Mouse (Mus musculus): Measurements from ENCODE around the gene Htr3a. TPM values are rescaled to one million over a fixed set of nuclear protein-coding genes. Genes with fewer than 3 reads are reported as not detected.
A peak's percentile ranks its signal among the peaks of the same experiment; 100 is the strongest.

Htr3a gene
- polyA plus RNA-seq, 1 experiment from 2014 or later = 1.5 TPM

GRCm38 (mm10) chr9:48889093-48889492, 21.8 kb downstream of the Htr3a start:
- ATAC-seq (ENCODE audit: insufficient read depth, low FRiP score, low read depth) = no peak
- Histone ChIP-seq H3K4me3 (replicated peaks) (no peak overlapping the region), H3K9me3 (no peaks in the 10 kb centered on the region), H3K27me3 (replicated peaks) (no peaks in the 10 kb centered on the region), H3K36me3 (no peaks in the 10 kb centered on the region), H3K4me2 (no peak overlapping the region), H3K9ac (no peak overlapping the region), H3K4me1 (no peaks in the 10 kb centered on the region), H3K27ac (no peak overlapping the region)
- WGBS = 74% methylated on average over 7 of the region's 7 CpGs

DNA sequence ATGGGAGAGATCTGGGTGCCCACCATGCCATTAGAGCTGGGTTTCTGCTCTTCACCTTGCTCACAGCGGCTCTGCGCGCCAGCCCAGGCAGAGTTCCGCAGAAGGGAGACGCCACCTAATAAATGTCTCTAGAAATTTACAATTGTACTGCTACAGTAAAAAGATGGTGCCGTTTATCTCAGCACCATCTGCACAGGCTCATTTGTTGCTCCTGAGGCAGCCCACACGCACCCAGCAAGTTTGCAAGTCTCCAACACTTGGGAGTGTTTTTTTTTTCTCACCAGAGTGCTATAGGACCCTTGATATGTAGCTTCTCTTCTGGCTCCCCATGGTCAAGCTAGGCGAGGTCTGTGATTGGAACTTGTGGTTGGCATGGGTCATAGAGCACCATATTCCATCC, 38.0 kb downstream of the Htr3a start:
- Histone ChIP-seq H3K4me1 (no peaks in the 10 kb centered on the region), H3K4me3 (replicated peaks) (no peak overlapping the region), H3K36me3 (no peaks in the 10 kb centered on the region), H3K27ac (no peak overlapping the region), H3K9me3 (no peaks in the 10 kb centered on the region), H3K27me3 (replicated peaks) (no peaks in the 10 kb centered on the region), H3K4me2 (no peak overlapping the region), H3K9ac (no peak overlapping the region)
- 74% methylated on average over 8 of the region's 8 CpGs for WGBS
- ATAC-seq (ENCODE audit: insufficient read depth, low FRiP score, low read depth) = no peak

DNA sequence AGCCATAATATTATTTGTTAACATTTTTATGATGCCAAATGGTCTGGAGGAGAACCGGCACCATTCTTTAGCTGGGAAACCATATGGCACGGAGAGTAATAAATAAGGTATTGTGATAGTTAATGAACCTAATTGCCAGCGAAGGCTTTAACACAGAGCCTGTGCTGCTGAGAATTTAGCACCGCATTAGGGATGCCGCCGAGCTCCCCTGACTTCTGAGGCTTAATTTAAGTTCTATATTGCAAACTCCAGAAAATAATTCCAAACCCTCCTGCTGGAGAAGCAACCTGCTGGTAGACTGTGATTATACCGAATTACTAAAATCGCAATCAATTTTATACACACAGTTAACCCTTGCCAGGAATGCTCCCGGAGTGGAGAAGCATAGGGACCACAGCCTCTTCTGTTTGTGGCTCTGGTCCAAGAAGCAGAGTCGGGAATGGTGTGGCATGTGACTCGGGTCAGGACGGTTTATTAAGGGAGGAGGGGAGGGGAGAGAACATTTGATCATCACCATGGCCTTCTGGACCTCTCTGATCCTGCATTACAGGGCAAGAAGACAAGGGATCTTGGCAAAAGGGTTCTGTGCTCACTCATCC, 44.3 kb downstream of the Htr3a start:
- H3K4me2 ChIP-seq = no peak overlapping the region
- no peaks in the 10 kb centered on the region for H3K9me3 ChIP-seq
- H3K27ac ChIP-seq = no peak overlapping the region
- H3K27me3 ChIP-seq (replicated peaks) = no peaks in the 10 kb centered on the region
- no peak for ATAC-seq (ENCODE audit: insufficient read depth, low FRiP score, low read depth)
- WGBS = 66% methylated on average over 12 of the region's 12 CpGs
- H3K4me1 ChIP-seq = 0 out of 2 replicates have a peak, but pooled peaks cover 2% of the 10 kb centered on the region
- H3K9ac ChIP-seq = no peak overlapping the region
- H3K36me3 ChIP-seq = no peaks in the 10 kb centered on the region
- H3K4me3 ChIP-seq (replicated peaks) = no peak overlapping the region

DNA sequence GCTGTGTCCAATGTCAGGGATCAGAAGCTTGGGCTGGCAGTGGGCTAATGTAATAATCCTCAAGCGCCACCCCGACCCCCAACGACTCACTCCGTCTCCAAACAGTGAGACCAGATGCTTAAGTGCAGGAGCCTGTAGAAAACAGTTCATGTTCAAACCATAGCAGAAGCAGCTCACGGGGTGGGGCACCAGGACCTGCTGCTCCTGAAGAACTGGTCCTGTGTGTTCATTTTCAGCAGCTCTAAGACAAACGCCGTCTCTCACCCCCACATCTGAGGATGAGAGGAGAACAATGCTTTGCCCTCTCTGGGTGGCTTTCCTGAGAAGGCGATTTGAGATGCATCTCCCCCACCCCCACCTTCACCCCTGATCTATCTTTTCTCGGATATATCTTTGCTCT, 45.7 kb downstream of the Htr3a start:
- no peak overlapping the region for H3K4me3 ChIP-seq (replicated peaks)
- no peaks in the 10 kb centered on the region for H3K36me3 ChIP-seq
- no peak overlapping the region for H3K4me2 ChIP-seq
- no peak overlapping the region for H3K9ac ChIP-seq
- no peaks in the 10 kb centered on the region for H3K9me3 ChIP-seq
- no peaks in the 10 kb centered on the region for H3K27me3 ChIP-seq (replicated peaks)
- H3K27ac ChIP-seq = peak overlapping the region; percentile 59
- 38% methylated on average over 9 of the region's 9 CpGs for WGBS
- H3K4me1 ChIP-seq = 0 out of 2 replicates have a peak, but pooled peaks cover 2% of the 10 kb centered on the region
- peak; percentile 47; the same call in 1 of the 2 replicates for ATAC-seq (ENCODE audit: insufficient read depth, low FRiP score, low read depth)

DNA sequence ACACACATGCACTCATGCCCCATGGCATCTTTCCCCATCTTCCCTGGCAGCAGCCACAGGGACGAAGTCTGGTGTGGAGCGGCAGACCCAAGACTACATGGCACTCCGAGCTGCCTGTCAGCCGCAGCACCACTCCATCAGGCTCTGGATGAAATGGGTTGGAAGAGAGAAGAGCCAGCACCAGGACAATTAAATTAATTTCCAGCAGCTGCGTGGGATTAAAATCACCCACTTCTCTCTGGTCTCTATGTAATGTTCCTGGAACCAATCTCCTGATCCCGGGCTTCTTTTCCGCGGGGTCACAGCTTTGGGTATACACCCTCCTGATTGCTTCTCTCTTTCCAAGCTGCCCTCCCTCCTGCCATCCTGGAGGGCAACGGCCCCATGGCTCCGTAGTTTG, 49.4 kb downstream of the Htr3a start:
- ATAC-seq (ENCODE audit: insufficient read depth, low FRiP score, low read depth) = no peak
- H3K4me1 ChIP-seq = no peaks in the 10 kb centered on the region
- no peaks in the 10 kb centered on the region for H3K27me3 ChIP-seq (replicated peaks)
- H3K4me3 ChIP-seq (replicated peaks) = no peak overlapping the region
- no peak overlapping the region for H3K27ac ChIP-seq
- no peaks in the 10 kb centered on the region for H3K9me3 ChIP-seq
- no peak overlapping the region for H3K9ac ChIP-seq
- H3K4me2 ChIP-seq = no peak overlapping the region
- no peaks in the 10 kb centered on the region for H3K36me3 ChIP-seq
- WGBS = 82% methylated on average over 10 of the region's 10 CpGs

- 3% methylated on average over 6 of the region's 6 CpGs for WGBS
- ATAC-seq (ENCODE audit: insufficient read depth, low FRiP score, low read depth) = peak; percentile 66; the same call in 1 of the 2 replicates
These were observed 50.4 kb downstream of the Htr3a start for GRCm38 (mm10) chr9:48860526-48860845.

GRCm38 (mm10) chr9:48859828-48860525, 50.9 kb downstream of the Htr3a start:
- no peak for ATAC-seq (ENCODE audit: insufficient read depth, low FRiP score, low read depth)

More at GRCm38 (mm10) chr9:48860526-48860845, 50.4 kb downstream of the Htr3a start:
- H3K4me2 ChIP-seq = no peak overlapping the region
- no peaks in the 10 kb centered on the region for H3K36me3 ChIP-seq
- H3K4me3 ChIP-seq (replicated peaks) = no peak overlapping the region
- no peak overlapping the region for H3K27ac ChIP-seq
- no peak overlapping the region for H3K9ac ChIP-seq
- H3K4me1 ChIP-seq = no peaks in the 10 kb centered on the region
- no peaks in the 10 kb centered on the region for H3K27me3 ChIP-seq (replicated peaks)
- H3K9me3 ChIP-seq = no peaks in the 10 kb centered on the region

GRCm38 (mm10) chr9:48857944-48858343, 53.0 kb downstream of the Htr3a start:
- no peak overlapping the region for H3K4me2 ChIP-seq
- H3K36me3 ChIP-seq = no peaks in the 10 kb centered on the region
- ATAC-seq (ENCODE audit: insufficient read depth, low FRiP score, low read depth) = no peak
- no peaks in the 10 kb centered on the region for H3K27me3 ChIP-seq (replicated peaks)
- no peak overlapping the region for H3K27ac ChIP-seq
- no peaks in the 10 kb centered on the region for H3K4me1 ChIP-seq
- 74% methylated on average over 7 of the region's 7 CpGs for WGBS
- no peak overlapping the region for H3K4me3 ChIP-seq (replicated peaks)
- no peaks in the 10 kb centered on the region for H3K9me3 ChIP-seq
- H3K9ac ChIP-seq = no peak overlapping the region

More at GRCm38 (mm10) chr9:48859828-48860525, 50.9 kb downstream of the Htr3a start:
- Histone ChIP-seq H3K27me3 (replicated peaks) (no peaks in the 10 kb centered on the region), H3K4me1 (no peaks in the 10 kb centered on the region), H3K9ac (no peak overlapping the region), H3K27ac (no peak overlapping the region), H3K36me3 (no peaks in the 10 kb centered on the region), H3K4me2 (no peak overlapping the region), H3K4me3 (replicated peaks) (no peak overlapping the region), H3K9me3 (no peaks in the 10 kb centered on the region)
- 33% methylated on average over 10 of the region's 10 CpGs for WGBS

DNA sequence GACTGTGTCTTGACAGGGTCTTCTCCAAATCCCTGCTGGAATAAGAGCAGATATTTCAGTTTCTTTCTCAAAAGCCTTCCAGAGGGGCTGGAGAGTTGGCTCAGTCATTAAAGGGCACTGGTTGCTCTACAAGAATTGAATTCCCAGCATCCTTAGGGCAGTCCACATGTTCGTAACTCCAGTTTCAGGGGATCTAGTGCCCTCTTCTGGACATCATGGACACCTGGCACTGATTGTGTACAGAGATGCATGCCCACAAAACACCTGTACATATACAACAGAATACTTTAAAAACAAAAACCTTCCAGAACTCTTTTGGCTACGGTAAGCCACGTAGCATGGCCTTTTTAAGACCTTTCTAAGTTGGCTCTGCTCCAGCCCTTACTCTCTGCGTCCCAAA, 54.7 kb downstream of the Htr3a start:
- Histone ChIP-seq H3K27me3 (replicated peaks) (no peaks in the 10 kb centered on the region), H3K36me3 (no peaks in the 10 kb centered on the region), H3K9me3 (no peaks in the 10 kb centered on the region), H3K27ac (no peak overlapping the region), H3K4me3 (replicated peaks) (no peak overlapping the region), H3K9ac (no peak overlapping the region), H3K4me2 (no peak overlapping the region), H3K4me1 (no peaks in the 10 kb centered on the region)
- ATAC-seq (ENCODE audit: insufficient read depth, low FRiP score, low read depth) = no peak
- WGBS = 81% methylated on average over 4 of the region's 4 CpGs

DNA sequence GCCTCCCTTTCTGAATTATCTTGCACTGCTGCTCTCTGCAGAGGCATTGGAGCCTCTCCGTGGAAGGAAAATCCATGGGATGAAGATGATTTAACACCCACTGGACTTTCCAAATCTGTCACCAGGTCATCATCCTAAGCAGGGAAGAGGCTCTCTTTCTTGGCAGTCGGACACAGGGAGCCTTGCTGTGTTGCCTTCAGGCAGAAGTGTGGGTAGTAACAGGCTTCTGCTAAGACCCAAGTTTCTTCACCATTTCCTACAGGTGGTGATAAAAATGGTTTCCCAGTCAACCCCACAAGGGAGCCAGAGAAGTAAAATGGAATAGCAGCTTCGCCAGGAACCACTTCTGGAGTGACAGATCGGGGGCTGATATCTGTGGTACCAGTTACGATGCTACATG, 61.4 kb downstream of the Htr3a start:
- no peak overlapping the region for H3K4me2 ChIP-seq
- no peaks in the 10 kb centered on the region for H3K36me3 ChIP-seq
- no peak for ATAC-seq (ENCODE audit: insufficient read depth, low FRiP score, low read depth)
- H3K9me3 ChIP-seq = no peaks in the 10 kb centered on the region
- H3K27ac ChIP-seq = no peak overlapping the region
- H3K4me3 ChIP-seq (replicated peaks) = no peak overlapping the region
- WGBS = 88% methylated on average over 5 of the region's 5 CpGs
- no peaks in the 10 kb centered on the region for H3K4me1 ChIP-seq
- H3K9ac ChIP-seq = no peak overlapping the region
- H3K27me3 ChIP-seq (replicated peaks) = no peaks in the 10 kb centered on the region

Measured in stomach, embryonic 15.5 days (tissue).